Mouse (Mus musculus) lung, postnatal 36 days (tissue): ENCODE data around the gene Mad1l1.

Experiments
- DNase-seq: peaks from one replicate; pipeline ENCODE4 v3.0.0; 2022; ENCODE audit warnings: mixed read lengths

Gene Mad1l1

DNA sequence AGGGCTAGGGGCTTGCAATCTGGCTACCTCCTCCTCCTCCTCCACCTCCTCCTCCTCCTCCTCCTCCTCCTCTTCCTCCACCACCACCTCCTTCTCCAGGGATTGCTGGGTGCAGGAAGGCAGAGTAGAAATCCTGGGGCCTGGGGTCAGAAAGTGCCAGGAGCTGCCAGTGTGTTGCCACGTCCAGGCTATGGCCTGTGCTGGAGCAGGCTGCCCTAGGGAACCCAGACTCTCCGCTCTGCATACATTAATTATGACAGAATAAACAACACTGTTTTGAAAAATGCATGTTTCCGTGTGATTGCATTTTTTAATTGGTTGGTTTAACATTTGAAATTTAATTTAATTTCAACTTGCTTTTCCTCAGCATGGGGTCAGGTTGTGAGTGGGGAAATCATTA is 285.7 kb downstream of the Mad1l1 start:
- no peak for DNase-seq

DNA sequence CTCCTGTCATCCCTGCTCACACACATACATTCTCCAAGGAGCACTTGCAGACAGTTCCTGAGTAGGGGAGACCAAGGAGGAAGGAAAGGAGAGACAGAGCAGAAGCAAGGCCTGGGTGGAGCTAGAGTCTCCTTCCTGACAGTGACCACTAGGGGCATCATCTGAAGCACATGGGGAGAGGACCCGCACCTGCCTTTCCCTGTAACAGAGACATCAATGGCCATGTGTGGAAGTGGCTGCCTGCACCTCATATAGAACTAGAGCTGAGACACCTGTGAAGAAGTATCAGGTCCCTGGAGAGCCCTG is 286.4 kb downstream of the Mad1l1 start:
- DNase-seq, result no peak

DNA sequence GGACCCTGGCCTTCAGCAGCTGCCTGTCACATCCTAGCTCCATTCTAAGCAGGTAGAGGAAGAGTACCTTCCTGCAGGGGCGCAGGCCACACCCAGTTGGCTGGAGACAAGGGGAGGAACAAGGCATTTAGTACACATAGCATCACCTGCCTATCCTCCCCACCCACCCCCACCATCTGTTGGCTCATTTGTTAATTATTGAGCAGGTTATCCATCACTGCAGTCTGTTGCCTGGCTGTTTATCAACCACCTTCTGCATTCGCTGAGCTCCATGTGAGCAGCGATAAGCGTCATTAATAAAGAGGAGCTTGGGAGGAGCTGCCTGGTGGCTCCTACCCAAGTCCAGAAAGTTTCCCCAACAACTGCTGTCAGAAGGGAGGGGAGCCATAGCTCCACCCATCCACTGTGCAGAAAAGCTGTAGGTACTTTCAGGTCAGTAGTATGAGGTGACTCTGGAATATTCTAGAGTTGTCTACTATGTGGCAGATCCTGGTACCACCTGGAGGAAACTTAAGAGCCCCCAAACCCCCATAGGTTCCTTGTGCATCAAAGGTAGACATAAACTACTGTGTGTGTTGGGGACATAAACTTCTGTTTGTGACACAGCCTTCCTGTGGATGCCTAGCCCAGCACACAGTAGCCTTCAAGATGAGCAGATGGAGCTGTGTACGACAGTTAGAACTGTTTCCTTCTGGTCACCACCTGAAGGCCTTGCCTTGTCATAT is 286.9 kb downstream of the Mad1l1 start:
- DNase-seq, result no peak

DNA sequence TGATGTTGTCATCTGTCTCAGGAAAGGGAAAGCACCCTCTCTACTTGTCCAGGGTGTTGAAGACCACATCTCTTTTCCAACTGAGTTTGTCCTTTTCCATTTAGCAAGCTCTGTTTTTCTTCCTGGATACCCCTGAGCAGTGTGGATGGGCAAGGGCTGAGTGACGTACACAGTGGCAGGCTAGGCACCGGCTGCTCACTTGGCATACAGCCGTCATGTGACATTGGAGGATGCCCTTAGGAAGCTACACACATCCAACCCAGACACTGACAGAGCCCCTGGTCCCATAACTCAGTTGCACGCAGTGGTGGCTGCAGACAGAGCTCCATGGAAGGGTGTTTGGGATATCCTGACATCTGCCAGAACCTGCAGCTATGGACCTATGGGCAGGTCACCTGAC is 295.0 kb downstream of the Mad1l1 start:
- DNase-seq, result no peak

DNA sequence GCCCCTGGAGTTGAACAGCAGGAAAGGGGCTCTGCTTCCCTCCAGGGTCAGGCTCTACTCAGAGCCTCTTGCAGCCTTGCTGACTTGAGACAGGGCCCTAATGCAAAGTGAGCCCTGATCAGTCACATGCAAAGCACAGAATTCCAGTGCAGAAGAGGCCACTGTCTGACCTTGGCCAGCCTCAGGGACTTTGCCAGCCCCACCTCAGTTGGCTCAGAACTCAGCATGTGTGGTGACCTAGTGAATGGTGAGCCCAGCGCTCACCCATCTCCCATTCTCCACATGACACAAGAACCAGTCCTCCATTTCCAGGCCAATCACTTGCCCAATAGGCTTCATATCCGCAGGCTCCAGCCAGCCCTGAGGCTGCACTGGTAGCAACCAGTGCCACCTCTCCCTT is 296.1 kb downstream of the Mad1l1 start:
- no peak for DNase-seq

DNA sequence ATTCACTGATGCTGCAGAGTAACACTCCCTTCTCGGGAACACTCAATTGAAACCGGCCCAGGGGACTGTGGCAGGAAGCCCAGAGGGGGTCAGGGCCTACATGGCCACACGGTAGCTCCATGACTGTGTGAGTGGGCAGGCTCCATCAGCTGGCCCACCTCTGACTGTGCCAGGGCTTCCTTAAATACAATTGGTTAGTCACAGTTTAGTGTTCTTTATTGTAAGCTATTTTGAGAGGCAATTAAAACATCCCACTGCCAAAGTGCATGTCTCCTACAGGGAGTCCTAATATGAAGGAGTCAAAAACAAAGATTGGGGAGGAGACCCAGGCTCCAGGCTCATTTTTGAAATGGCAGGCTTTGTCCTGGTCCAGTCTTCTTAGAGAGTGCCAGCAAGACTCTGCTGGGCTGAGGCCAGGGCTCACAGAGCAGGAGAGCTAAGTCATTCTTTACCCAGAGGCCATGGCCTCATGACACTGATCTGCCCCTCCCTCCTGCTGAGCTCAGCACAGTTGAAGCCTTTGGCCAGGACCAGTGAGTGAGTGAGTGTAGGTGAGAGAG is 297.3 kb downstream of the Mad1l1 start:
- DNase-seq, result peak; percentile 12

DNA sequence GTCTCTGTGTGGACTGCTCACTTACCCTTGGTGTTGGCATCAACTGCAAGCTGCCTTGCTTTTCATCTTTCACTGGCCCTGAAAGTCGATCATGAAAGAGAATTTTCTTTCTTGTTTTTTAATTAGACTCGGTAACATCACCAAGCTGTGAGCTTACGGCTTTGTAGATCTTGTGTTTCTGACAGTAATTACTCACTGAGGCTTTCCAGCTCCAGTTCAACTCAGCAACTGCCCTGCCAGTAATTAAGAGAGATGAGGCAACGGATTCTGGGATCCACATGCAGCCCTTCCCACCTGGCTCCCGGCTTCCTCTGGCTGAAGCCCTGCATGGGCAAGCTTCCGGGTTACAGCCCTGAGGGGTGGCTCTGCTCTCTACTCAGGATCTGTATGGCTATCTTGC is 298.5 kb downstream of the Mad1l1 start:
- DNase-seq, result no peak

DNA sequence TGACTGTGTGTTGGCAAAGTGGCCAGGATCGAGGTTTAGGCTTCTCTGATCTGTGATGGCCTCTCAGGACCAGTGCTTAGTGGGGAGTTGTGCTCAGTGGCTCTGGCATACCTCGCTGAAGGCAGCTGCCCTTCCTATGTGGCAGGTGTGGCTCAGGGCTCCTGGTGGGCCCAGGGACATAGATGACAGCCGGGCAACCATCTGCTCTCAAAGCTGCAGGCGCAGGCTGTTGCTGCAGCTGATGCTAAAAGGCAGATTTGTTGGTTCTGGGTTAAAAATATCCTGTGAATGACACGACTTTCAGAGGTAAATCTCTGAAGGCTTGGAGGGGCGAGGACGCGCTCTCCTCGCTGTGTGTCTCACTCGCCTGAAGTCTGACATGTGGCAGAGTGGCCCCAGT is 299.6 kb downstream of the Mad1l1 start:
- DNase-seq, result no peak

DNA sequence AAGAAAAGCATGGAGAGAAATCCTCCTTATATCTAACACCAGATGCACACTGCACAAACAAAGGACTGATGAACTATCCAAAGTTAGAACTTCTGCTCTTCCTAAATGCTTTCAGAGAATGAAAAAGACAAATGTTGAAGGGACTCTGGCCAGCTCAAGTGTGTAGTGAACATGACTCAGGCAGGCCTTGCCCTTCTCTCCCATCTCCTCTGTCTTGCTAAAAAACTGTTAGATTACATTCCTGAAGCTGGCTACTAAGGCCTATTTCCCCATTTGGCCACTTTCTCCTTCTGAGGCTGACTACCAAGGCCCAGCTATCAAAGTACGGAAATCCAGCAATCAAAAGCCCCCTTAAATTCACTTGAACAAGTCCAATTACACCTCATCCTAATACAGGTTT is 301.7 kb downstream of the Mad1l1 start:
- DNase-seq, result no peak

DNA sequence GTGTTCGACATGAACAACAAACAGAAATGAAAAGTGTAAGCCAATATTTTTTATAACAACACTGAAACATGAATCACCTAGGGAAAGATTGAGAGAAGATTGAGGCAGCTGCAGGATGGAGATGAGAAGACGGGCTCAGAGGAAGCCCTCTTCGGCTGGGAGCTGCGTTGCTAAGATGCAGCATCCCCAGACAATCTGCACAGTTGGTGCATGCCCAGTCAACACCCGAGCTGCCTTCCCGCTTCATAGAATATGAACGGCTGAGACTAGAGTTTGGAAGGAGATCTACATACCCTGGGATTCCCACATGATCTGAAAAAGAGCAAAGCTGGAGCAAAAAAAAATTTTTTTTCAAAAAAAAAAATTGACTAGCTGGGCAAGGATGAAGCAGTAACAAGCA is 302.6 kb downstream of the Mad1l1 start:
- no peak for DNase-seq

DNA sequence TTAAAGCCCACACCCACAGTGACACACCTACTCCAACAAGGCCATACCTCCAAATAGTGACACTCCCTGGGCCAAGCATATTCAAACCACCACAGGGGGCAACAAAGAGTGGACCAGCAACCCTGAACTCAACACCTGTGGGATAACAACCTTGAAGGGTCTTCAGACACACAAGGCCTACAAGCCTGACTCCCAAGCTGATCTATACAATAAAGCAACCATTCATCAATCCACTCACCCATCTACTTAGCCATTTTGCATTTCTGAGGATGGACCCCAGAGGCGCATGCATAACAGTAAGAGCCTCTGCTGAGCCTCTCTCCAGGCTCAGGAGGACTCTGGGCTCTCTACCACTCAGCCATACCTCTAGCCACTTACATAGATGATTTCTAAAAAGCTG is 304.5 kb downstream of the Mad1l1 start:
- no peak for DNase-seq

DNA sequence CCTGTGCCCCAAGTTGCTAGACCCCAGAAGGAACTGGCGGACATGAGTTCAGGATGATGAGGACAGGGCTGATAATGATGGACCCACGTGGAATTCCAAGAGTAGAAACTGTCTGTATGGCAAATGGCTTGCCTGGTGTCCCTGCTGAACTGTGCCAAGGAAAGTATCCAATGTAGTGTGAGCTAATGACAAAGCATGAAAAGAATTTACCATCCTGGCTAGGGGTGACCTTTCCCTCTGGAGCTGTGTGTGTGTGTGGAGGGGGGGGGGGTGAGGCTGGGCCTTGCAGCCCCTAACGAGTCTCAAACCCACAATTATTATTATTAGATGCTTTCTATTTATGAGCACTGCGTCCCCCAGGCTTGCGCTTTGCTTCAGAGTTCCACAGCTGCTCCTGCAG is 307.7 kb downstream of the Mad1l1 start:
- DNase-seq, result no peak

DNA sequence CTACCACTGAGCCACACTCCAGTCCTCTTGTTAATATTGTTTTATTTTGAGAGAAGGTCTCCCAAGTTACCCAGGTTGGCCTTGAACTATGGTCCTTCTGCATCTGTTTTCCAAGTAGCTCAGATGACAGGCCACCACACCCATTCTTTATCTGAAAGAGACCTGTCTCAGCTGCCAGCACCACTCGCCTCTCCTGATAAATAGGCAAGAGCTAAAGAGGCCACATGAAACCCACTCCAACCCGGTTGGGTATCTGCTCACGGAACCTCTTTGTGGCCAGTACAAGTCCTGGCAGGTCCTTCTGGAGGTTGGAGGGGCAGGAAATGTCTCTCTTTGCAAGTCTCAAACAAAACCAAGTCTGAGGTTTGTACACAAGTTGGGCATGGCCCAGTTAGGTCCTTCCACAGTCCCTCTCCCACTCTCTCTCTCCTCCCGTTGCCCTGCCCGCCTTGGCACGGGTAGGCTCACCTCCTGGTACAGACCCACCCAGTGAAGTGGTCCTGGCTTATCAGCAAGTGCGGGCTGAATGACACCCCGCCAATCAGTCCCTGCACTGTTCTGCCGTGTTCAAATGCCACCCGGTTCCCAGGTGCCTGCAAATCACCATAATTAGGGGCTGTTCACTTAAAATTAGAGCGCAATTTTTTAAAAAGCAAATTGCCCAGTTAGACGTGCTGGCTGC is 308.9 kb downstream of the Mad1l1 start:
- DNase-seq, result no peak

DNA sequence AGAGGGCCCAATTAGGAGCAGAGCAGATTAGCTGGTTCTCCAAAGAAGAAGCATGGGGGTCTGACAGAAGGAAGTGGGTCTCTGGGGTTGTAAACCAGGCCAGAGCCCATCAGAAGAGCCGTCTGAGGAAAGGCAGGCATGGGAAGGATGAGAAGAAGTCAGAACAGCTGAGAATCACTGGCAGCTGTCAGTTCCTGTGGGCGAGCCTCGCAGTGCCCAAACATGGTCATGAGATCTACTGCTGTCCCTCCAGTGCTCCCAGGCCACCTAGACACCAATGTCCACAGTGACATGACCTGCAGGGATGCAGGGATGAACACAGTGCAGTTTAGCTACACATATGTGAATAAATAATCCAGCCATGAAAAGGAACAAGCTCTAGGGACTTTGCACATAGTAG is 310.9 kb downstream of the Mad1l1 start:
- DNase-seq, result no peak

DNA sequence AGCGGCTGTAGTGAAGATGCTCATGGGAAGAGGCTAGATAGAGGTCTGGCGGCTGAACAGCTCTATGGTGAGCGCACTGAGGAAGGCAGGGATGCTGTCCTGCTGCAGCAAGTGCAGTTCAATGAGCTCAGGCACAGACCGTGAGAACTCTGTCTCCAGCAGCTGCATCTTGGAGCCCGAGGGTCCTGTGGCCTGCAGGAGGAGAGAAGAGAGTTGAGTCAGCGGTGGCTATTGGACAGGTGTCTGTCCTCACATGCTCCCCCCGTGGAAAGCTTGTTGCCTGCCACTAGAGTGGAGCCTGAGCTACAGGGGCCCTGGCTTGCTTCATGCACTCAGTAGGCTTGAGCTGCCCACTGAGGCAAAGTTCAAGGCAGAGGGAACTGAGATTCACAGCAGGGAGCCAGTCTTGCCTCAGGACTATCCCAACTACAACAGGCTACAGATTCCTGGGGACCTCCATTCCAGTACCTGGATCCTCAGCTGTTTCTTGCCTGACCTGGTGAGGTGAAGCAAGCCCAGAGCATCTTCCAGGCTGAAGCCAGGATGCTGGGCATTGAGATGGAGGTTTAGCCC is 312.2 kb downstream of the Mad1l1 start:
- no peak for DNase-seq

DNA sequence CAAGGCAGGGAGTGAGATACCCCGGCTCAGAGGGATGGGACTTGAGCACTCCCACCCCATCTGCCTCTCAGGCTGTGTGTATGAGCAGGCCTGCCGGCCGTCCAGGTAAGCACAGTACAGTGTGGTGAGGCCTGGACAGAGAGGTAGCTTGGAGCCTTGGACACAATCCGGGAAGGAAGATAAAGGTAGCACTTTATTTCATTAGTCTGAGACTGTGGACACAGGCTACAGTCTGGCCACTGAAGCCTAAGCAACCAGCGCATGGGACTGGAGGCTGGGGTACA is 312.9 kb downstream of the Mad1l1 start:
- DNase-seq, result no peak

DNA sequence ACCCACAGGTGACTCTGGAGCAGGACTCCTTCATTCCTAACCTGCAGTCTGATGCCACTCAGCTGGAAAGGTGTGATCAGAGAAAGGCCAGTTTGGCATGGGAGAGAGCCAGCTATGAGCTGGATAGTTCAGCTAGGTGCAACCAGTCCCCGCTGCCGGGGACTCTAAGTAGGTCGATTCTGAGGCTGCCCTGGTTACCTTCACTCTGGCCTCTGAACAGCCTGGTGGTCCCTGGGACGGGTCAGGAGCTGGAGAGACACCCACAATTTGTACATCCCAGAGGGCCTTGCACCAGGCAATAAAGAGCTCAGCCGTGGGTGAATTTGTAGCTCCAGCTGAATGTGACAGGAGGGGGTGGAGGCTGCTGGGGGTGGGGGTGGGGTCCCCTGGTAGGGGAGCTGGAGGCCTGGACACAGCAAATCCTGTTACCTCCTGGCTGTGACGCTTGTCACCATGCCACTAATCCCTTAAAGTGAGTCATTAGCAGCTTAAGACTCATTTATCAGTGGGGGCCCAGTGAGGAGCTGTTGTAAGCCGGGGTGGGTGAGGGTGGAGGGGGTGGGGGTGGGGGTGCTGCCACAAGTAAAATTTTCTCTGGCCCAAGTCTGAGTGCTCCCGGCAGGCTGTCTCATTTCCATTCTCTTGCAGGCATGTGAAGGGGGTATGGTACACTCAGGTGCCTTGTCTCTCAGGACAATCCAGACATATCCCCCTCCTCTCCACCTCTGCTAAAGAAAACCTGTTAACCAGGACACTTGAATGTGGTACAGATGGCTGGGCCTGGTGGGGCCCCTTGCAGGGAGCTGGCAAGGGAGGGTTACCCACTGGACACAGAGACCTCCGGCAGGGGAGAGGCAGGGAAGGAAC is 313.5 kb downstream of the Mad1l1 start:
- DNase-seq, result no peak

DNA sequence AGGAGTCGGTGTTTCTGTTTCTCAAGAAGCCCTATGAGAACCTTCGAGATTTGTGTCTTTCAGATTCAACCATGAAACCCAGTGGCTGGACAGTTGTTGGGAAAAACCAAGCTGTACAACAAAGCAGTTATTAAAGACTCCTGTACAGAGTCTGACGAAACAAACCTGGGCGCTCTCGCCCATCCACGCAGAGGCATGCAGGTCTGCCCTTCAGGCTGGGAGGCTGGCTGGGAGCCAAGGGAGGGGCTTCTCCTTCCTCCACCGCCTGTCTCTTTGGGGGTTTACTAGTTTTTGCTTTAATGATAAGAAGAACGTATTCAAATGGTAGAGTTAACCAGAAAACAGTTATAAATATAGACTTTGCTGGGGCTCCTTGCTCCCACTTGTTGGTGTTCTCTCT is 314.5 kb downstream of the Mad1l1 start:
- DNase-seq, result no peak

DNA sequence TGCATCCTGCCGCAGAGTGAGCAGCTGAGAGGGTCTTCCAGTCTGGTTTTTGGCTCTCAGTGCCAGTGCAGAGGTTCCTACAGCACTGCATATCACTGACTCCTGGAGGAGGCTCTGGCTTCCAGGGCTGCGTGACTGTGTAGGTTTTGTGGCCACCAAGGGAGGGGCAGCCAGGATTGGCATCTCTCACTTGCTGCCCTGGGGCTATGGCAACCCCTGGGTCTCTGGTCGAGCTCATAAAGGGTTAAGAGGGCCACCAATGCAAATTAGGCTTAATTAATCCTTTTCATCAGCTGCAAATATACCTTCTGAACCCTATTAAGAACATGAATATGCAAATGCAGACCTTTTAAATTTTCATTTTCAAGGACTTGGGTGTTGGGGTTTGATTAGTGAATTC is 318.8 kb downstream of the Mad1l1 start:
- no peak for DNase-seq

DNA sequence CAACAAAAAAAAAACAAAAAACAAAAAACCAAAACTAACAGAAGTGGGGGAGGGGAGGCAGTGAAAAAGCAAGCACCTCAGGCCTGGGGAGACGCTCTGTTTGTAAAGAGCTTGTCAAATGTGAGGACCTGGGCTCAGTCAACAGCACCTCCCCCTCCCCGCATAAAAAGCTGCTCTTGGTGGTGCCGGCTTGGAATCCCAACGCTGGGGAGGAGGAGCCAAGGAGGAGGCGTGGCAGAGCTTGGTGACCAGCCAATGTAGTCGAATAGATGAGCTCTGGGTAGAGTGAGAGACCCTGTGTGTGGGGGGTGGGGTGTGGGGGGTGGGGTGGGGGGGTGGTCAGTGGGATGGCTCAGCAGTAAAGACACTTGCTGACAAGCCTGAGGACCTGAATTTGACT is 322.4 kb downstream of the Mad1l1 start:
- DNase-seq, result no peak

DNA sequence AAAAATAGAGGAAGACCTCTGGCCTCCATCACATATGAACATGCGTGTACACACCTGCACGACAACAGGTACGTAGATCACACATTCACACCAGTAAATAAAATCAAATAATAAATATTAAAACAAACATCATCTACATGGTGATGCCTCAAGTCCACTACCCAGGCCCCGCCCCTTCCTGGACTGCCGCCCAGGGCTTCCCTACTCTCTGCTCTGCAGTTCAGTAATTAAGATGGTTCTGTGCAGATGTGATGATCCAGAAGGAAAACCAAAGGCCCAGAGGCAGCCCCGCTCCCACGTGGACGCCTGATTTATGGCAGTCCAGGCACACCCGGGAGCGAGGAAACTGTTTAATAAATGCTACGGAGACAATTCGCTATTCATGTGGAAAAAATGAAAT is 323.0 kb downstream of the Mad1l1 start:
- peak; percentile 7 for DNase-seq

DNA sequence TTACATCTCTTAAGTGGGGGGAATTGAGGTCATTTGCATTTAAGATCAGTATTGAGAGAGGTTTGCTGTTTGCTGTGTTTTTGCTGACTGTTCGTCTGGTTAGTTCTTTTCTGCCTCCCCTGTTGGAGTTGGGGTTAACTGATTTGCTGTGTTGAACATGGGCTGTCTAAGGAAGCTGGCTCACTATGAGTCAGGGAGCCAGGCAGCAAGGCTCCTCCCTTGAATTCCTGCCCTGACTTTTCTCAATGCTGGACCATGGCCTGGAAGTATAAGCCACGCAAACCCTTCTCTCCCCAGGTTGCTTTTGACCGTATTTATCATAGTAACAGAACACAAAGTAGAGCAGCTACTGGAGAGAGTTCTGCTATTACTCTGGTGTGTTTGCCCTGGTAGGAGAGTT is 329.8 kb downstream of the Mad1l1 start:
- DNase-seq, result no peak

DNA sequence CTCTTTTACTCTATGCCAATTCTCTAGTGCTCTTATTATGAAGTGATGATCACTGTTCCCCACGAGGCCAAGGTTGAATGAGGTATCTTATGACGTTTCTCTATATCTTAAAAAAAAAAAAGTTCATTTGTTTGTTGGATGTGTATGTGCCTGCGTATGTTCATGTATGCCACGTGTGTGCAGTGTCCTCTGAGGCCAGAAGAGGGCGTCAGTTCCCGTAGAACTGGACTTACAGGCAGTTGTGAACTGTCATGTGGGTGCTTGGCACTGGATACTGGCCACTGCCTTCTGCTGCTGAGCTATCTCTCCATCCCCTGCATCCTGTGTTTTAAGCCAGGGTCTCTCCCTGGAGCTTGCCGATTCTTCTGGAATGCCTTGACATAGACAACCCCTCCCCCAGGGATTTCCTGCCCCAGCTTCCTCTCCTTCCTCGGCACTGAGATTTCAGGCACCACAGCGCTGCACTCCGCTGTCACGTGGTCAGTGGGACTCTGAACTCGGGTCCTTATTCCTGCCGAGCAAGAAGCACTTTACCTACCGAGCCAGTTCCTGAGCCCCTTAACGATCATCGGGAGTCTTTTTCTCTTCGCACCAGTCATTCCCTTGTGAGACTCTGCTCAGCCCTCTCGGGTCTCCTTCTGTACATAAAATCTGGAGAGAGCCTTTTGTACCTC is 336.1 kb downstream of the Mad1l1 start:
- DNase-seq, result no peak
